Mouse (Mus musculus) effector memory CD4-positive, alpha-beta T cell, adult 5 months (primary cell): ENCODE measurements around the gene Dhx36. TPM values are rescaled to one million over a fixed set of nuclear protein-coding genes. Genes with fewer than 3 reads are reported as not detected.

ENCODE experiments used
- polyA plus RNA-seq: library from polyadenylated mRNA; unstranded; fragments of 100-300 nt; shearing (Covaris generic); gene quantifications from one replicate; pipeline ENCODE4 v1.2.1, GENCODE M21; 2017

Gene Dhx36
- 42.8 TPM for polyA plus RNA-seq

GRCm38 (mm10) chr3:62506488-62507205 is at the start of gene Dhx36:
Gene Dhx36, minus strand, starts transcription at chr3:62507004.

Other genes starting within 250 kb of the Dhx36 start
- not detected for gene Arhgef26, start 168.7 kb downstream of the Dhx36 start, polyA plus RNA-seq
- 0.11 TPM for gene Gpr149, start 98.1 kb upstream of the Dhx36 start, polyA plus RNA-seq